Mouse (Mus musculus) inflammation-experienced regulatory T-cells, adult 6 months (primary cell): ENCODE results near the gene 3110021N24Rik. TPM values are rescaled to one million over a fixed set of nuclear protein-coding genes. Genes with fewer than 3 reads are reported as not detected.
A peak's percentile ranks its signal among the peaks of the same experiment; 100 is the strongest.
"Not testable (repeated sequence)": the region's sequence is repeated elsewhere in the genome, so short reads cannot be mapped to it uniquely, and the experiment has no call there.

Experiments
- ATAC-seq: one replicate; pipeline ENCODE4 v1.8.0; 2017
- polyA plus RNA-seq, 3 experiments: library from polyadenylated mRNA; unstranded; fragments of 100-300 nt; shearing (Covaris generic); gene quantifications; one replicate each; pipeline ENCODE4 v1.2.1; 2017

Gene 3110021N24Rik
- polyA plus RNA-seq: not detected

DNA sequence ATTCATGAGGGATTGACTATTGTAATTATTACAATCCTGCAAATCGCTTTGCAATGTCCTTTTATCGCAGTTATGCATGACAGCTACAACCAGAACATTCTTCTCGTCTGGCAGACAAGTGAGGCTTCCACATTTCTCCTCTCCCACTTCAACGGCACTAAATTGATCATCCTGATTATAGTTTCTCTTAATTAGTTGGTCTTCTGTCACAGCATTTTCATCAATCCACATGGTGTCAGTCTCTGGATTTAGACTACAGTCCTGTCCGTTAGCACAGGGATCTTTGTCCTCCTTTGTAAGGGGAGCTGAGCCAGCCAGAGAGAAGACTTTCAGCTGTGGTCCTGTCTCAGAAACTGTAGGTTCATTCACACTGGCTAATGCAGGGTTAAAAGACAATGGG is at the start of gene 3110021N24Rik:
TSS of gene 3110021N24Rik (plus strand) at position 301 of the 400 bp plus-strand sequence.
- no peak for ATAC-seq

DNA sequence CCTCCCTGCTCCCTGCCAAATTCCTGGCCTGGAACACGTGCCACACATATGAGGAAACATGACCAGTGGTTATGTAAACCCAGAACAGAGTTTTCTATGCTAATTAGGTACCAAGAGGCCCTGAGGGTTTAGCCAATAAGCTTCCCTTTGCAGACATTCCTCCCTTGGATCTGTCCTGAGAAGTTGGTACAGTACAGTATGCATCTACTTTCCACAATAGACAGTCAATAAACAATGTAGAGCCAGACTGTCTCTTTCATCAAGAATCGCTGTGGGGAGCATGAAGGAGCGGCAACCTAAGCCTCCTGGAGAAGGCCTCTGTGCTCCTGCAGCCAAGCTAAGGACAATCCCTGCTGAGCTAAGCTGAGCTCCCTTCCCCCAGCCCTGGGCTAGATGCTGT is 33.3 kb upstream of the 3110021N24Rik start:
- ATAC-seq: no peak

DNA sequence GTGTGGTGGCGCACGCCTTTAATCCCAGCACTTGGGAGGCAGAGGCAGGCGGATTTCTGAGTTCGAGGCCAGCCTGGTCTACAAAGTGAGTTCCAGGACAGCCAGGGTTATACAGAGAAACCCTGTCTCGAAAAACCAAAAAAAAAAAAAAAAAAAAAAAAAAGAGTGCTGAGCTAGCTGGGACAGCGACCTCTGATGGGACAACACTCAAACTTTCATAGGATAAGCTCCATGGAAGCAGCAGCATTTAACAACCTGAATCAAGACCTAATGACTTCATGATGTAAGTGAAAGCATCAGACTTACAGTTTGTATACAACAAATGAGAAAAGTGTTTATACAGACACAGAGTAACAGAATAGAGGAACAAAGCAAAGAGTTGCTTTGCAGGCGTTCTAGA is 32.4 kb upstream of the 3110021N24Rik start:
- not testable (repeated sequence) for ATAC-seq

DNA sequence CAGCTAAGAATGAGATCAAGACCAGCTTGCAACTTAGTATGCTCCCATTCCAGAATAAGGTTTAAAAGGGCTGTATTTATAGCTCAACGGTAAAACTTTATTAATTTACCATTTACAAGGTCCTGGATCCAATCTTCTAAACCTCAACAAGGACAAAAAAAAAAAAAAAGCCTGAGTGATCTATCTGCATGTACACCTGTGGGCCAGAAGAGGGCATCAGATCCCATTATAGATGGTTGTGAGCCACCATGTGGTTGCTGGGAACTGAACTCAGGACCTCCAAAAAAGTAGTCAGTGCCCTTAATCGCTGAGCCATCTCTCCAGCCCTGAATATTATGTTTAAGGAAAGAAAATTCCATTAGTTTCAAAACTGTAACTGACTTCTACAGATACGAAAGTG is 29.0 kb upstream of the 3110021N24Rik start:
- ATAC-seq: no peak

DNA sequence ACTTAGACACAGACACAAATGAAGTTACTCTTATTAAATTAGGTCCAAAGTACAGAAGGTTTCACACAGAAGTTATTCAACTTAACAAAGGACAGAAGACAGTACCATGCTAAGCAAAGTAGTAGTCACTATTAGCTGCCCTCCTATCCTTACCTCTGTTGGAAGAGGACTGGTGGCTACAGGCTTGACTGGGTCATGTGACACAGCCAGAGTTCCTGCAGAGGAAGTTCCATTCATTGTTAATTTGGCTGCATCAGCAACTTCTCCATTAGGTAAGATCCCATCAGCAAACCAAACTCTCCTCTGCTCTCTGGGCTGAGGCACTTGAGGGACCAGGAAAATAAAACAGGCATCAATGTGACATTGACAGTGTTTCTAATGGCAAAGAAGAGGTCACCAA is 28.0 kb upstream of the 3110021N24Rik start:
- ATAC-seq: no peak

DNA sequence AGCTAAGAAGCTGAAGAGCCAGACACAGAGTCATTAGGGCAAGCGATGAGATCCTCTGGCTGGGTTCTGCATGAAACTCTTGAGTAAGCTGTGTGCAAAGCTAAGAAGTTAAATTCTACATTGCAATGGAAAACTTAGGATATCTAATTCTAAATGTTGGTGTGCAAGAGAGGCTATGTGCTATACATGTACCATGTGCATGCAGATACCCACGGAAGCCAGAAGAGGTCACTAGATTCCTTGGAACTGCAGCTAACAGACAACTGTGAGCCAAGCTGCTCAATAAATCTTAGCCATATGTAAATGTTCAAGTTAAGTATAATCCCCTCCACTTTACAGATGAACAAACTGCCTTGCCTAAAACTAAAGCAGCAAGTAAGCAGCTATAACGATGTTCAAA is 22.5 kb upstream of the 3110021N24Rik start:
- no peak for ATAC-seq

DNA sequence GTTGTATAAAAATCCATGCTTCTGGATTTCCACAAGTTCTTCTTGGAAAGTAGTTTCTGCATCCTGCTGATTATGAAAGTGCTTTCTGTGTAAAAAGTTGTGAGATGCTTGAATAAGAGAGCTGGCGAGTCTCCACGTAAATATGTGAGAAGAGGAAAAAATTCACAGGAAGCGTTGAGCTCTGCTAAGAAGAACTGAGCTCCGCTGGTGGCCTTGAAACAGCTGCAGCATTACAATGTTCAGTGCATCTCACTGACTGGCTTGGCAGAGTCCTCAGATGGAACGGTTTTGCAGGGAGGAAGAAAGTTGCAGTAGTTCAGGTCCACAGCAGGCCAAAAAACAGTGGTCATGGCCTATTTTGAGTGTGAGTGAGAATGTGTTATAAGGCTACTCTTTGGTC is 11.2 kb upstream of the 3110021N24Rik start:
- no peak for ATAC-seq

DNA sequence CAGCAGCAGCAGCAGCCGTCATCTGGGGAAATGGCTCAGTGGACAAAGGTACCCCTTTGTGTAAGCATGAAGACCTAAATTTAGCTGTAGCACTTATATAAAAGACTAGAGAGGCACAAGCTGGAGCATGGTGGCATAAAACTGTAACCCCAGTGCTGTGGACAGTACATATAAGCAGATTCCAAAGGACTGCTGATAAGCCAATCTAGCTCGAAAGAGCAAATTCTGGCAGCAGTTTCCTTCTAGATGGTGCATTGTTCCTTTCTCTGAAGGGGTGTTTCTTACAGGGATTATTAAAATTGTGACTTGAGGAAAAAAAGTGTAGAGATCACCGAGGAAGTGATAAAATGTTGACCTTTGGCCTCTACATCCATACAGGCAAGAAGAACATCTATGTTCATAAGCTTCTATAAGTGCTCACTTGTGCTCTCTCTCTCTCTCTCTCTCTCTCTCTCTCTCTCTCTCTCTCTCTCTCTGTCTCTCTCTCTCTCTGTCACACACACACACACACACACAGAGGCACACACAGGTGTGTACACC is 1.9 kb downstream of the 3110021N24Rik start:
- no peak for ATAC-seq

DNA sequence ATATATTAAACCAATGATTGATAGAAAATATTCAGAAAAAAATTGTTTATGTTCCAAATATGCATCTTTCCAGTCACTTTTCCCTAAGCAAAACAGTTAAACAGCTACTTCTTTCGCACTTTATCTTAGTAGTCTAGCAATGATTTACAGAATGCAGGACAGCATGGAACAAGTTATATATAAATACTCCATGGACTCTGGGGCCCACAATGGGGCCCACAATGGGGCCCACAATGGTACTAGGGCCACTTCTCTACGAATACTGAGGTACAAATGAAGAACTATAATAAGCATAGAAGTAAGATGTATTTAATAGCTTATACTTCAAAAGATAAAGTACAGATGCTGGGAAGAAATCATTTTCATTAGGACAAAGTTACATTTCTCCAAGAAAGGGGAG is 4.7 kb downstream of the 3110021N24Rik start:
- no peak for ATAC-seq

DNA sequence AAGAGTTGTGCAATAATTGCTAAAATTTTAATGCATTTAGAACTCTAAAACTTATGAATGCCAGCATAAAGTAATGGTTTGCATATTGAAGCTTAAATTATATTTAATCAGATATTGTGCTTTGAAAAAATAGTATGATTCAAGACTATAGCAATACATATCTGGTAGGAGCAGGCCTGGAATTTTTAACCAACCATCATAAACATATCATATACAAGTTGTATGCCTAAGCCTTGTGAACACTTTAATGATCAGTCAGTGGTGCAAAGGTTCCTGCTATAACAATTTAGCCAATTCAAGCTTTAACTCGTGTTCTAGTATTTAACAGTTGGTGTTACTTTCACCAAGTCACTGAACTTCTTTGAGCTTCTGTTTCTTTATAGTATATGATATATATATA is 11.0 kb downstream of the 3110021N24Rik start:
- no peak for ATAC-seq

DNA sequence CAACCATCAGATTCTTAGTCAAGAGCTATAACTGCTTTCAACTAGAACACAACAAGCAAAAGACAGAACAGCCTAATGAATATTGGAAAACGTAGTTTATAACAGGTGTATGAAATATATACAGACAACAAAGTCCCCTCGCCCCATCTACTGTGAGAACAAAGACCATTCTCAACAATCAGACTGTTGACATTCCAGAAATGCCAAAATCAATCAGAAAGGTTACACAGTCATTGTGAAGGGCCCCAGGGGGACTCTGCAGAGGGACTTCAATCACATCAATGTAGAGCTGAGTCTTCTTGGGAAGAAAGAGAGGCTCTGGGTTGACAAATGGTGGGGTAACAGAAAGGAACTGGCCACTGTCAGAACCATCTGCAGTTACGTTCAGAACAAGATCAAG is 12.1 kb downstream of the 3110021N24Rik start:
- ATAC-seq: no peak

DNA sequence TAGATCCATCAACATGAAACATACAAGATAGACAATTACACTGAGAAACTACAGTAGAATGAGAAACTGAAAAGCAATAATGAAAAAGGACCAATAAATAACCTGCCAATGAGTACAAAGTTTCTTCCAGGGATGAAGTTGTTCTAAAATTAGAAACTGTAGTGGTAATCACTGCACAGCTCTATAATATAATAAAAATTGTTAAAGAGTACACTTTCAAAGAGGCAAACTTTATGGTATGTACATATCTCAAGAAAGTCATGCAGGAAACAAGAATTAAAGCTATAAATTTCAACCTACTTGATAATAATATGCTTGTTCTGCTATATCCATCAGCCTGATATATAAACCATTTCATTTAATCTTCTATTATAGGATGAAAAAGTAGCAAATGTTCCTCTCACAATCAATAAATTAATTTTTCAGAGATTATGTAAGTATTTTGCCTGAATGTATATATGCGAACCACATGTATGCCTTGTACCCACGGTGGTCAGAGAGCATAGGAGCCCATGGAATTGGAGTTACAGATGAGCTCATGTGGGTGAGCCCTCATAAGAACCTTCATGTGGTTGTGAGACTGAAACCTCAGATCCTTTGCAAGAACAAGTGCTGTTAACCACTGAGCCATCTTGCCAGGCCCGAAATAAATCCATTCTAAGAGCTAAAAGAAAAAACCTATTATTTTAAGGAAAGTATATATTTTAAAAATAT is 26.9 kb downstream of the 3110021N24Rik start:
- no peak for ATAC-seq

DNA sequence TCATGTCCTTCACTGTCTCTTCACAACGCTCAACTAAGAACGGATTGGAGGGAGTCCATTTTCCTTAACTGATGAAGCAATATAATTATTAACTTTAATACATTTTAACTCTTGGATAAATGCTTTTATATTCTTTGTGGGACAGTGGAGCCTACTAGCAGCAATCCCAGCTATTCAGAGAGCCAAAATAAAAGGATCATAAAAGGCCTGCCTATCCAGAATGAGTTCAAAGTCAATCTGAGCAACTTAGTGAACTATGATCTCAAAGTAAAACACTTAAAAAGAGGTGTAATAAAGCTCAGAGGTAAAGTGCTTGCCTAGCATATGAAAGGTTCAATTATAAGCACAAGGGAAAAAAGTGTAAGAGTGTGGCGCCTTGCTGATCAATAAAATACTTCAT is 40.1 kb downstream of the 3110021N24Rik start:
- no peak for ATAC-seq

DNA sequence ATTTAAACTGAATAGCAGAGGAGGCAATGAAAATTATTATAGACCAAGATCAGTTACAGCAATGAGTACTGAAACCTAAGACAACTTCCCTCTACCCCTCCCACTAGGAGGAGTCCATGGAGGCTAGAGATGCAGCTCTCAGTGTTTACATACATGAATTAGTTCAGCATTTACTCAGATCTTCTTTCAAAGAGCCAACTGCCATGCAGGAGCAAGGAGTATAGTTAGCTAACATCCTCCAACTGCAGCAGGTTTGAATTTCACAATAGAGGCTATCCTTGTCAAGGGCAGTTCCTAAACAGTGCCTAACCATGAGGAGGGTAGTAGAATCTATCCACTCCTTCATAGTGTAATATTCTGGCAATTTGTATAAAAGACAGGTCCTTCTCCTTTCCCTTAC is 49.1 kb downstream of the 3110021N24Rik start:
- ATAC-seq: no peak

DNA sequence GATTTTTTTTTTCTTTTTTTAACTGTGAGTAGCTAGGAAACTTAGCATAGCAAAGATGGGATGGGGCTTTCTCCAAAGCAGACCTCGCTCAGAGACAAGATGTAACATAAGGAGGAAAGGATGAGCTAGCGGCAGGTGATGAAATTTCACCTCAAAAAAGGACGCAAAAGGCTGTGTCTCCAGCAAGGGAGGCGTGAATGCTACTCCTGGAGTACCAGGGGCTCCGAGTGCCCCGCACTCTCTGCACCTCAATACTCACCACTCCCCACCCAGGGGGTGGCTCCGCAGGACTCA is 60.3 kb downstream of the 3110021N24Rik start:
- no peak for ATAC-seq

DNA sequence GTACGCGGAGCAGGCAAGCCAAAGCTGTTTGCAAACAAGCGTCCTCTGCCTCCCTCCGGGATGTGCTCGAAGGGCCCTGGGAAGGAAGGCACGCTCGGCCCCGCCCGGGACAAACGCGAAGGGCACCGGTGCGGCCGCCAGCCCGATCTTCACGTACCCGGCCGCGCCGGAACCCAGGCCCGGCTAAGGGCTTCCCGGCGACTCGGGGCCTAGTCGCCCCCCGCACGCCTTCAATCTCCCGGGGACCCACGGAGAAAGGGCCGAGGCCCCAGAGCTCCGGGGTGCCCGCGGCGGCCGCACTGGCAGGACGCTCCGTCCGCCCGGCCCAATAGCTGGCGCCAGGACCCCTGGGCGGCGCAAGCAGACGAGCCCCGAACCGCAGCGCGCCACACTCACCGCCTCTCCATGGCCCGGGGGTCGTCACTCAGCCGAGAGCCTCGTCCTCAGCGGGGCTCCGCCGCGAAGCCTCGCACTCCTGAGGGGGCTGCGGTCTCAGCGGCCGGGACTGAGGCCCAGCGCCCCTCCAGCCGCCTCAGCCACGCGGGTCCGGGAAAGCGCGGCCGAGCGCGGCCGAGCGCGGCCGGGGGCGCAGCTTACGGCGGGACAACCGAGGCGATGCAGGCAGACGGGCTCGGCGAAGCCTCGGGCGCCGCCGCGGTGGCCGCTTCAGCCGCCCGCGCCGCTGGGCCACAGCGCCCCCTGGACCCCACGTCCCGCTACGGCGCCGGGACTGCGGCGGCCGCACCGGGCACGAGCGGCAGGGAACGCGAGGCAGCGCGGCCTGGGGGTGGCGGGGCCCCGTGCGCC is 60.8 kb downstream of the 3110021N24Rik start, which contains the start of gene Zfyve9:
TSS of gene Zfyve9 (minus strand) at position 742 of the 807 bp plus-strand sequence.
- ATAC-seq: peak; percentile 73

DNA sequence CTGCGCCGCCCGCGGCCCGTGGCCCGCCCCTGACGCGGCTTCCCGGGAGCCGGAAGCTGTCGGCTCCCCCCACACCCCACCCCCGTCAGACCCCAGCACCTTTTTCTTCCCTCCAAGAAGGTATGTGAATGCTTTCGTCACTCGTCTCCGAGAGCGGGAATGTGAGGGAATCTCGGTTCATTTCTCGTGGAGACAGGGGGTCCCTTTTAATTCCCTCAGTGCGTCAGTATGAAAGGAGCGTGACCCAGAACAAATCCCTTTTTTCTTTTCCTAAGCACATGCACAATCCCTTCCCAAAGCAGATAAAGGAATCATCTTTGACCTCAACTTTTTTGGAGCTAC is 61.4 kb downstream of the 3110021N24Rik start:
- no peak for ATAC-seq

DNA sequence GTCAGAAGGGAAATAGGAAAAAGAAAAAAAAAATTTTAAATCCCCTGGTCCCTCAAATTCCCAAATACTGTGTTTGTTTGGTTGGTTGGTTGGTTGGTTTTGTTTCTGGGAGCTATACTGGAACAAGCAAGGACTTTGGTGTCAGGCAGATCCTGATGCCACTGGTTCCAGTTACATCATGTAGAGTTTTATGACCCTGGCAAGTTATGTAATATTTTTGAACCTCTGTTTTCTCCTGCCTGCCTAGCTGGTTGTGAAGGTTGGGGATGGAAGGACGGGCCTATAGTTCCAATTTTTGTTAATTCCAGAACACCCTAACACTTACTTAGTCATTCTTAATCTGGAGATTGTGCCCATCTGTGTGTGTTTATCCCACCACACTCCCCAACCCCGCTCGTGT is 62.1 kb downstream of the 3110021N24Rik start:
- ATAC-seq: no peak

DNA sequence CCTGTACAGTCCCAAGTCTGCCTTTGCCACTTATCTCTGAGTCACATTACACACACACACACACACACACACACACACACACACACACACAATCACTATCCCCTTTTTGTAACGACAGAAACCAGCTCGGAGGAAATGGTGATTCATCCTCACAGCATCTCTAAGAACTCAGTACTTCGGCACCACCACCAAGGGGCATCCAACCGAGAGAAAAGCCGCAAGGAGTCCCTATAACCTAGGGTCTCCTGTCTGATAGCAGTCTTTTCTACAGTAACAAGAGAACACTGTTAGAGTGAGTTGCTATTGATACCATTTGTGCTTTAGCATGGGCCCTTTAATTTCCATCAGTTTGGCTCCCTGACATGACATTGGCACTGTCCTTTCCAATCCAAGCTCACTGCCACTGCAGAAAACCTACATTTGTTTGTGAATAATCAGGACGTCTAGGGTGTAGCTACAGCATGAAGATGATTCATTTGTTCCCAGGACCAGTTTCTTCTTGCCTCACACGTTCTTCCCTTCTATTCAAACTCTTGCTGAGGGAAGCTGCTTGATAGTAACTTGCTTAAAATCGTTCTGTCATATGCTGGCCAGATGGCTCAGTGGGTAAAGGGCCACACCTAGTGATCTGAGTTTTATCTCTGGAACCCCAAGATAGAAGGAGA is 63.1 kb downstream of the 3110021N24Rik start:
- ATAC-seq: no peak

DNA sequence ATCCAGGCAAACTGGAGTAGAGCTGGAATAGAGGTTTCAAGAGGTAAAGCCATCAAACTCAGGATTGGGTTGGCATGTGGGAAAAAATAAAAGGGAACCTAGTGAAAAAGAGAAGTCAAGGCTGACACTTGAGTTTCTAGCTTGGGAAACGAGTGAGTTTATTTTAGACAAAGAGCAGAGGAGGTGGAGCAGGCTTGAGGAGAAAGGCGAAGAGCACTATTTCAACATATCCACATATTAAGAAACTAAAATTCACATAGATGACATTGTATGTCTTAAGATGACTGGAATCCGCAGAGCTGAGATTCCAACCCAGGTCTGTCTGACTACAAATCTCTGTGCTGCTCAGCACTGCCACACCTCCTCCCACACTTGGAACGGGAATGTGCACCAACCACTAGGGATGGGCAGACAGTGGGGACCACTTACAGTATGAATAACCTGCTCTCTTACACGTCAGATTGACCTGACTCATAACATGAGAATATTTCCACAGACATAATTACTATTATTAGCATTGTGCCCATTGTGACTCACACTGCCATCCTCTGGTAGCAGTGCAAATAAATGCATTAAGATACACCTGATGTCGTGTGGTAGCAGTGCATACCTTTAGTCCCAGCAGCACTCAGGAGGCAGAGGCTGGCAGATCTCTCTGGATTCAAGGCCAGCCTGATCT is 69.9 kb downstream of the 3110021N24Rik start:
- no peak for ATAC-seq

DNA sequence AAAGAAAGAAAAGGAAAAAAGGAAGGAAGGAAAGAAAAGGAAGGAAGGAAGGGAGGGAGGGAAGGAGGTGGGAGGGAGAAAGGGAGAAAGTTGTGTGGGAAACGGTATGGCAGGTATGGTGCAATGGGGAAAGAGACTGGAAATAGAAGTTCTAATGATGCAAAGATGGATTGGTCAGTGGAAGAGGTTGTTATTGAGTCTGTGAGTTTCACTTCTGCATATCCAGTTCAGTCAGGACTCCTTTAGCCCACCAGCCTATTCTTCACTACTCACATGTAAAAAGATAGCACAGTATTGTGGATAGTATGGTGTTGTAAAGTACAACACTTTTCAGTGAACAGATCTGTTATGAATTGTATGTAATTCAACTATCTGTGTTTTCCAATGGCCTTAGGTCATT is 71.1 kb downstream of the 3110021N24Rik start:
- ATAC-seq: no peak

DNA sequence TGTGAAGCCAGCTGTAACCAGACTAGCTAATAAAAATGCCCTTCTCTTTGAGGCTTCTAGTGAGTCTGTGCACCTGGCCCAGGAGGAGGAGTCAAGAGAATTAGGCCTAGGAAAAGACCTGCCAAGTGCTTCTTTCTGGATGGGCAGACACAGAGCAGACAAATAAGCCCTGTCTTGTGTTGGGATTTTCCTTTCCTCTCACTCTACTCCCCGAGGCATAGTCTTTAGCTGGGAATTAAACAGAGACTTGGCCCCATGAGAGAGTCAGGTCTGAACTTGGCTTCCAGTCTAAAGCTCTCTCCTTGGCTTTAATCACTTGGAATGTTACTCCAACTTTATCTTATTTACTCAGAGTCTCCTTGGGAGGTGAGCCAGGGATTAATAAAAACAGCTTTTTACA is 74.5 kb downstream of the 3110021N24Rik start:
- ATAC-seq: no peak

DNA sequence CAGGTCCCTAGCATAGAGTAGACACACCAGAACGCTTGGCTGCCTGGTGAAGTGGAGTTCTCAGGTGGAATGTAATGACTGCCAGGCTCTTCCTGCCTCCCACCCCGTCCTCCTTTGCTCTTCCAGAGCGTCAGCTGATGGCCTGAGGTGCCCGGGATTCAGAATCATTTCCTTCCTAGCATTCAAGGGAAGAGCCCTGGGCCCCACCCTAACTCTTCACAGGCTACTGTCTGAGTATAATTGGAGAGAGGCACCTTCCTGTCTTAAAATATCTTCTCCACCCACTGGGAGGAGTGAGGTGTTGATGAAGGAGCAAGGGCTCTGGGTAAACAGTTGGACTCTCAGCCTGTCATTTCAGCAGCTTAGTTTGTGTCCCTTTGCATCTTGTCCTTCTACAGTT is 77.3 kb downstream of the 3110021N24Rik start:
- ATAC-seq: no peak
